15 mouse cellular contexts compared by ENCODE assay signal in genomic region chr1:125455128-125455527, GRCm38 (mm10).
"Had no signal": no experiment of that assay in that cellular context is flagged by ENCODE, and none has a peak within 500 bp of the region (broad histone marks: within the 10 kb centered on the region; RNA-seq: fewer than 3 reads in every experiment).

No protein-coding gene starts in this region.

- H3K9me3 ChIP-seq: limb, embryonic 13.5 days; megakaryocyte, embryonic 14.5 days; midbrain, embryonic 13.5 days; neural tube, embryonic 12.5 days had no signal

- H3K27me3 ChIP-seq: limb, embryonic 13.5 days; megakaryocyte, embryonic 14.5 days; midbrain, embryonic 13.5 days; neural tube, embryonic 12.5 days had no signal

- H3K9ac ChIP-seq: limb, embryonic 13.5 days; liver, embryonic 14.5 days; midbrain, embryonic 13.5 days; neural tube, embryonic 12.5 days had no signal

- ATAC-seq: lung, postnatal 0 days; midbrain, embryonic 13.5 days had no signal

- H3K27ac ChIP-seq: kidney, postnatal 0 days; limb, embryonic 13.5 days; liver, embryonic 14.5 days; midbrain, embryonic 13.5 days; neural tube, embryonic 12.5 days; stomach, postnatal 0 days had no signal

- H3K4me1 ChIP-seq: limb, embryonic 13.5 days; neural tube, embryonic 12.5 days had no signal

- H3K36me3 ChIP-seq: limb, embryonic 13.5 days; midbrain, embryonic 13.5 days; neural tube, embryonic 12.5 days had no signal

- DNase-seq: kidney, adult 8-10 months; kidney, postnatal 36 days; layer of hippocampus, adult 9-11 months; left cerebral cortex, postnatal 4 days; lung, adult 18-20 months; lung, postnatal 36 days; thymus, postnatal 4 days had no signal

- H3K4me3 ChIP-seq: limb, embryonic 13.5 days; megakaryocyte, embryonic 14.5 days; midbrain, embryonic 13.5 days; neural tube, embryonic 12.5 days had no signal

- H3K4me2 ChIP-seq: limb, embryonic 13.5 days; midbrain, embryonic 13.5 days; neural tube, embryonic 12.5 days had no signal
